Mouse (Mus musculus) olfactory bulb, adult 2 months (tissue): ENCODE data around the gene Galp. TPM values are rescaled to one million over a fixed set of nuclear protein-coding genes. Genes with fewer than 3 reads are reported as not detected.
"Not testable (repeated sequence)": the region's sequence is repeated elsewhere in the genome, so short reads cannot be mapped to it uniquely, and the experiment has no call there.

Experiments
- H3K27ac ChIP-seq: fragments of 200-500 bp; 2 replicates; pipeline ENCODE4 v1.5.1; 2012; ENCODE audit warnings: low read depth, low read length; ENCODE audit not compliant: insufficient read depth
- H3K4me1 ChIP-seq: fragments of 200-500 bp; 2 replicates; pipeline ENCODE4 v1.6.1; 2012; ENCODE audit warnings: low read length; ENCODE audit not compliant: control insufficient read depth, insufficient read depth
- H3K4me3 ChIP-seq: fragments of 200-500 bp; 2 replicates; pipeline ENCODE4 v1.5.1; 2012; ENCODE audit warnings: mild to moderate bottlenecking, low read depth, low read length, moderate library complexity; ENCODE audit not compliant: insufficient read depth
- CTCF ChIP-seq: fragments of 200-500 bp; IDR thresholded peaks from 2 replicates; pipeline ENCODE4 v1.5.1; 2012; ENCODE audit warnings: low read depth, mild to moderate bottlenecking, low read length, moderate library complexity; ENCODE audit not compliant: insufficient read depth
- POLR2A ChIP-seq: fragments of 200-500 bp; IDR thresholded peaks from 2 replicates; pipeline ENCODE4 v1.6.1; 2012; ENCODE audit warnings: mild to moderate bottlenecking, low read depth, low read length, moderate library complexity; ENCODE audit not compliant: insufficient read depth
- WGBS: fragments of 180-500 bp; shearing (Covaris S2); methylation state at CpG from one replicate; pipeline ENCODE4 v1.1.7; 2018; 5-methylcytosine and 5-hydroxymethylcytosine counted together
- polyA plus RNA-seq: library from polyadenylated mRNA; stranded (reverse); fragments of >200 nt; gene quantifications from 2 replicates; pipeline ENCODE4 v1.2.4, GENCODE M21; 2012; ENCODE audit warnings: low replicate concordance; ENCODE audit not compliant: missing spikeins, insufficient read depth, insufficient read length

Gene Galp
- polyA plus RNA-seq, 1 experiment: not detected

DNA sequence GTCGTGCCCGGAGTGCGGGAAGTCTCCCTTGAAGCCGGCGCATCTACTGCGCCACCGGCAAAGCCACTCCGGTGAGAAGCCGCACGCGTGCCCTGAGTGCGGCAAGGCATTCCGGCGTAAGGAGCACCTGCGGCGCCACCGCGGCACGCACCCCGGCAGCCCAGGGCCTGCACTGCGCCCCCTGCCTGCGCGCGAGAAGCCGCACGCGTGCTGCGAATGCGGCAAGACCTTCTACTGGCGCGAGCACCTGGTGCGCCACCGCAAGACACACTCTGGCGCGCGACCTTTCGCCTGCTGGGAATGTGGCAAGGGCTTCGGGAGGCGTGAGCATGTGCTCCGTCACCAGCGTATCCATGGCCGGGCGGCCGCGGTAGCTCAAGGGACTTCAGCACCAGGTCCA is 7.3 kb upstream of the Galp start:
- TF ChIP-seq POLR2A: no peak
- TF ChIP-seq CTCF: 0 out of 2 replicates have a peak, but pooled peaks have one; percentile 9
- 64% methylated on average over 45 of the region's 45 CpGs for WGBS
- H3K27ac ChIP-seq: no peak overlapping the region

DNA sequence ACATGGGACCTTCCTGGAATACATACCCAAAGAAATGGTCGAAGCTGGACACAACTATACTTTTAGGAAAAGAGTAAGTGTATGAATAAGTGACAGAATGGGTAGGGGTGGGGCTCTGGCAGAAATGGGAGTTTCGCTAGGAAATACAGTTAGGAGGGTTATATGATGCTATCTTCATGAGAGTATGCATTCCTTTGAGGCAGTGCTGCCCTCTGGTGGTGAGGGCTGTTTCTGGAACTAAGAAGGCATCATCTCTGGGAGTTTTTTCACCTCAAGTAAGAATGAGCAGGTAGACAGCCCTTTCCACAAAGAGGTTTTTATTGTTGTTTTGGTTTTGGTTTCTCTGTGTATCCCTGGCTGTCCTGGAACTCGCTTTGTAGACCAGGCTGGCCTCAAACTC is 5.5 kb upstream of the Galp start:
- TF ChIP-seq POLR2A (no peak), CTCF (no peak)
- WGBS: 44% methylated on average over 3 of the region's 3 CpGs
- Histone ChIP-seq H3K4me3 (no peak overlapping the region), H3K27ac (no peak overlapping the region), H3K4me1 (no peaks in the 10 kb centered on the region)

More for the DNA sequence above, 7.3 kb upstream of the Galp start:
- no peak overlapping the region for H3K4me3 ChIP-seq
- no peaks in the 10 kb centered on the region for H3K4me1 ChIP-seq

DNA sequence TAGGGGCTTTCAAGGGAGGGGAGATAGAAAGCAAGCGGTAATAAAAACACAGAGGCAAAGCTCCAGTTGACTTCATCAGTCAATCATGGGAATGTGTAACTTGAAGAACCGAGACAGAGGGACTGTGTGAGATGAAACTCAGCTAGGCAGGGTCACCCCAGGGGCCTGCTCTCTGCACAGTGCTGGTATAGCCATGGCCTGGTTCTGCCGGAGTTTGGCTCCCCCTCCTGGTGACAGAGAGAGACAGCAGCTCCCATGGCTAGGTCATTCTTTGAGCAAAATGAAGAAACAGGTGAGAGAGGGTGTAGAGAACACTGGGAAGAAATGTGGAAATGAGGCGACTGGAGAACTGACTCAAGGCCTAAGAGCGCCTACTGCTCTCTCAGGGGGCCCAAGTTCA is 2.8 kb upstream of the Galp start:
- Histone ChIP-seq H3K4me1 (no peaks in the 10 kb centered on the region), H3K4me3 (no peak overlapping the region), H3K27ac (no peak overlapping the region)
- WGBS: 13% methylated on average over 5 of the region's 5 CpGs
- TF ChIP-seq POLR2A (no peak), CTCF (peak; percentile 90)

DNA sequence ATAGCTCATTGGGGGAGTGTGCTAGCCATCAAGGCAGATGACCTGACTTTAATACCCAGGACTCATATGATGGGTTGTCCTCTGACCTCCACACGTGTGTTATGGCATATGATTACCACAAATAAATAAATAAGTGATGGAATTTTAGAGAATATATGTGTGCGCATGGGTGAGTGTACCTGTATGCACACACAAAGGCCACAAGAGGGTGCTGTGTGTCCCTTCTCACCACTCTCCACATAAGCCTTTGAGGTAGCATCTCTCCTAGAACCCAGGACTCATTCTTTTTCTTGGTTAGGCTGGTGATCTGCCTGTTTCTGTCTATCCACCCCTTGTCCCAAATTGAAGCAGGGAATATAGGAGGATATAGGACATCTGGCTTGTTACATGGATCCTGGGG is 1.1 kb upstream of the Galp start:
- TF ChIP-seq CTCF (no peak), POLR2A (no peak)
- H3K4me1 ChIP-seq: no peaks in the 10 kb centered on the region
- no peak overlapping the region for H3K27ac ChIP-seq
- H3K4me3 ChIP-seq: no peak overlapping the region
- 49% methylated on average over 2 of the region's 2 CpGs for WGBS

DNA sequence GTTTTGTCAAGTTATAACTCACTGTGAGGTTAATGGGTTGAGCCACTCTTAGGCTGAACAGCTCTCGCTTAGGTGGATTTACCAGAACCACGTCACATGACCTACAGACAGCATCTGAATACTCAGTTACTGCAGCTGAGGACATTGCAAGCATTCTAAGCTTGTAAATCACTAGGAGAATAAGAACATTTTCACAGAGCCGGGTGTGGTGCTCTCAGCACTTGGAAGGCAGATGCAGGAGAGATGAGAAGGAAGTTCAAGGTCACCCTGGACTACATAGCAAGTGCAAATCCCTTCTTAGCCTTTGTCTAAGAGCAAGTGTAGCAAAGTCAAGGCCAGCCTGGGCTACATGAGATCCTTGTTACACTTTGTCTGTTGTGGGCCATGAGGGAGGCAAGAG is 7.3 kb downstream of the Galp start:
- Histone ChIP-seq H3K4me1 (no peaks in the 10 kb centered on the region), H3K27ac (no peak overlapping the region), H3K4me3 (no peak overlapping the region)
- no peak for TF ChIP-seq POLR2A
- TF ChIP-seq CTCF: no peak
- WGBS: 86% methylated on average over 3 of the region's 3 CpGs

DNA sequence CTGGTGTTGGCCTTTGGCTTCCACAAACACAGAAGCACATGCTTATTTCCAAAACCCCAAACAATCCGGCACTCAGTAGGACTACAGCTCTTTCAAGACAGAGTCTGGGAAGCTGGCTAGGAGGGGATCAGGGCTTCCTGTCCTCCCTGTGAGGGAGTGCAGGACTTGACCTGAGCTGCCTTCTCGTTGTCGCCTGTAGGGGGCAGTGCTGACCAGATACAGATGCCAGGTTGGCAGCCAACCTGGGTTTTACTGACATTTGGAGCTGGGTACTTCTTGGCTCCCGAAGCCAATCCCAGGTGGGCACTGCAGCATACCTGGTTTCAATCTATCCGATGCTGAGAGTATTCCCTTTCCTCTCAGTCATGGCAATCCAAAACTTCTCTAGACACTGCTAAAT is 16.3 kb downstream of the Galp start:
- 0 out of 2 replicates have a peak, but pooled peaks have one; percentile 22 for TF ChIP-seq CTCF
- no peak for TF ChIP-seq POLR2A
- no peak overlapping the region for H3K4me3 ChIP-seq
- no peaks in the 10 kb centered on the region for H3K4me1 ChIP-seq
- 56% methylated on average over 5 of the region's 5 CpGs for WGBS
- H3K27ac ChIP-seq: no peak overlapping the region

DNA sequence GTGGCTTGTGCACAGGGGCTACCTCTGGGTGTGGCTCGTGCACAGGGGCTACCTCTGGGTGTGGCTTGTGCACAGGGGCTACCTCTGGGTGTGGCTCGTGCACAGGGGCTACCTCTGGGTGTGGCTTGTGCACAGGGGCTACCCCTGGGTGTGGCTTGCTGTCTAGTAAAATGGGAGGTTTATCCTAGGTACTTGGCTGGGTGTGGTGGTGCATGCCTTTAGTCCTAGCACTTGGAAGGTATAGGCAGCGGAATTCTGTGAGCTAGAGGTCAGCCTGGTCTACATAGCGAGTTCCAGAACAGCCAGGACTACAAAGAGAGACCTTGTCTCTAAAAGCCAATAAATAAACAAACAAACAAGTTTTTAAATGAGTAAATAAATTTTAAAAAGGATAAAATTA is 17.8 kb downstream of the Galp start:
- WGBS: 73% methylated on average over 4 of the region's 4 CpGs
- not testable (repeated sequence) for H3K27ac ChIP-seq, H3K4me1 ChIP-seq, H3K4me3 ChIP-seq

DNA sequence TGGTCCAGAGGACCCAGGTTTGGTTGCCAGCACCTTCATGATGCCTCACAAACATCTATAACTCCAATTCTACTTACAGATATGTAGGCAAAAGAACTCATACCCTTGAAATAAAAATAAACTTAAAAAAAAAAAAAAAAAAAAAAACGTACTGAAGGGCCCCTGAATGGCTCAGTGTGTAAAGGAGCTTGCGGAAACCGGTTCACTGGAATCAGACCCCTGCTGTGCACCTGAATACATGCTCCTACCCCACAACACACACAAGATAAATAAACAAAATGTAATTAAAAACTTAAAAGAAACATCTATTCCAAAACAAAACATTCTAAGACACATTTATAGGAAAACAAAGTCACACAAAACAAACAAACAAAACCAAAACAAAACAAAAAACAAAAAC is 23.3 kb downstream of the Galp start:
- no peak for TF ChIP-seq POLR2A
- no peak for TF ChIP-seq CTCF
- WGBS: 41% methylated on average over 3 of the region's 3 CpGs

DNA sequence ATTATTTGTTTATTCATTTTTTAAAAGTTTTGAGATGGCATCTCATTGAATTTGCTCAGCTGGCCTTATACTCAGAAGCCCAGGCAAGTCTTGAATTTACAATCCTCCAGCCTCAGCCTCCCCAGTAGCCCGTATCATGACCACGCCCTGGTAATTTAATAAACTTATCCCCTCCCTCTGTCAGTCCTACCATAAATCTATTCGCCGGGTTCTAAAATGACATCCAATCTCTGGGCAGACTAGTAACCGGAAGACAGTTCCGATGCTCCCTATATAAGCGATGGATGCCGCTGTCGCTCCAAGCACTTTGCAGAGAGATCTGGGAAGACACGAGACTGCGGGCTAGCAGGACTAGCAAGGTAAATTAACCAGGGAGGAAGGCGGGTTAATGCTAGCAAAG is 25.1 kb downstream of the Galp start, which contains the start of gene Zscan5b:
TSS of gene Zscan5b (plus strand) at position 301 of the 400 bp plus-strand sequence.
- TF ChIP-seq CTCF: no peak
- no peak for TF ChIP-seq POLR2A
- H3K27ac ChIP-seq: no peak within 1 kb of the TSS
- no peaks in the 10 kb centered on the region for H3K4me1 ChIP-seq
- H3K4me3 ChIP-seq: no peak within 1 kb of the TSS
- WGBS: 94% methylated on average over 12 of the region's 12 CpGs

More for the DNA sequence above, 23.3 kb downstream of the Galp start:
- no peak overlapping the region for H3K27ac ChIP-seq
- no peaks in the 10 kb centered on the region for H3K4me1 ChIP-seq
- no peak overlapping the region for H3K4me3 ChIP-seq

DNA sequence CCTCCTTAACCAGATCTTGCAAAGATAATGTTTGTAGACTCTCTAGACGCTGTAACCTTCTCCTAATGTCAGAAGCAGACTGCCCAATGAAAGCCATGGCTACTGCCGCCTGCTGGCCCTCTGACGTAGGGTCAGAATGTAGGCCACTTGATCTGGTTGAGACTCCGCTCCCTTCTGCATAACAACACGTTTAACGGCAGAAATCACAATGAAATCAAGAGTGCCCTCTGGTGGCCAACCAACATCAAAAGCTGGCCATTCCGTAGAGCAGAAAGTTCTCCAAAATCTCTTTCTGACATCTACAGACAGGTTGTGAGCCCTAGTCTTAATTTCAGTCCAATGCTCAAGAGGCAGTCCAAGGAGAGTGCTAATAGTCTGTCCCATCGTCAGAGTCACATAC is 31.6 kb downstream of the Galp start:
- not testable (repeated sequence) for H3K27ac ChIP-seq, H3K4me1 ChIP-seq, H3K4me3 ChIP-seq
- 49% methylated on average over 8 of the region's 8 CpGs for WGBS

DNA sequence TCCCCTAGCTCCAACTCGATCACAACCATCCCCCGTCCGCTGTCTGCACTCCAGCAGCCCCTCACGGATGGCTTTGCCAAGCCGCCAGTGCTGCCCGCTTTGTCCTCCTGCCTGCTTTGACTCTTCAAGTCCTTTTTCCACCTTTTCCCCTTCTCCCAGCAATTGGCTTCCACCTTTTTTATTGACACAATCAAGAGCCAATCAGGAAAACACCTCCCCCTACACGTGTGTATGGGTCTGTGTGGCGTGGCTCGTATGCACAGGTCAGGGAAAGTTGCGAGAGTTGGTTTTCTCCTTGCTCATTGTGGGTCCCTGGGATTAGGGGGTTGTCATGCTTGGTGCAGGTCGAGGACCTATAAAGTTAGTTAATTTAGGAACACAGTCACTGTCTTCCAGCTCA is 42.9 kb downstream of the Galp start:
- no peak overlapping the region for H3K27ac ChIP-seq
- H3K4me1 ChIP-seq: no peaks in the 10 kb centered on the region
- no peak overlapping the region for H3K4me3 ChIP-seq
- 52% methylated on average over 11 of the region's 11 CpGs for WGBS
- TF ChIP-seq CTCF (no peak), POLR2A (no peak)

DNA sequence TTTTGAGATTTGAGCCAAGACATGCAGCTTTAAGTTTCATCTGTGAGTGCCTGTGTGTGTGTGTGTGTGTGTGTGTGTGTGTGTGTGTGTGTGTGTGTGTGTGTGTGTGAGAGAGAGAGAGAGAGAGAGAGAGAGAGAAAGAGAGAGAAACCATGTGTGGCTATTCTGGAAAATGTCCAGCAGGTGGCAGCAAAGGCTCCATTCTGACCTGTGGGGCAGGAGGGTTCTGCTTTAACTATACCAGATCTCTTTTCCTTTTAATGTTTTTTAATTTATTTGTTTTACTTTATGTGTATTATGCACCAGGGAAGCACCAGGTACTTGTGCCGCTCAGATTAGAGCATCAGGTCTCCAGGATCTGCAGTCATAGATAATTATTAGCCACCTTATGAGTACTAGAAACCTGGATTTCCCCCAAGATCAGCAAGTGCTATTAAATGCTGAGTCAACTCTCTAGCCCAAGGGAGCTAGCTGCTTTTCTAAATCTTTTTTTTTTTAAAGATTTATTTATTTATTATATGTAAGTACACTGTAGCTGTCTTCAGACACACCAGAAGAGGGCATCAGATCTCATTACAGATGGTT is 44.0 kb downstream of the Galp start:
- H3K4me3 ChIP-seq, H3K4me1 ChIP-seq, H3K27ac ChIP-seq: not testable (repeated sequence)
- WGBS: 13% methylated on average over 1 of the region's 1 CpGs
